Mouse (Mus musculus) liver, adult 2 months (tissue): ENCODE measurements at regions not wholly inside any gene's neighbourhood (a gene's known extent, or its start where the extent isn't known, plus 50 kb on each side); places are given as distances from the start of the nearest gene placed in this dataset.
"Not testable (repeated sequence)": the region's sequence is repeated elsewhere in the genome, so short reads cannot be mapped to it uniquely, and the experiment has no call there.

Experiments
- DNase-seq: peaks from one replicate; pipeline ENCODE4 v3.0.0-alpha.2; 2011; ENCODE audit warnings: low read depth, low spot score; ENCODE audit errors: extremely low read depth
- H3K27ac ChIP-seq: fragments of 200-500 bp; replicated peaks from 2 replicates; pipeline ENCODE4 v1.5.1; 2012; ENCODE audit warnings: low read depth, mild to moderate bottlenecking, control low read depth, inconsistent platforms, low read length; ENCODE audit not compliant: insufficient read depth
- H3K27me3 ChIP-seq: fragments of 200-500 bp; 2 replicates; pipeline ENCODE4 v1.6.1; 2012; ENCODE audit warnings: mild to moderate bottlenecking, moderate library complexity, low read length, inconsistent platforms; ENCODE audit not compliant: control insufficient read depth, insufficient read depth
- H3K36me3 ChIP-seq: fragments of 200-500 bp; 2 replicates; pipeline ENCODE4 v1.6.1; 2012; ENCODE audit warnings: low read length, inconsistent platforms; ENCODE audit not compliant: control insufficient read depth, insufficient read depth
- H3K4me1 ChIP-seq: fragments of 200-500 bp; 2 replicates; pipeline ENCODE4 v1.6.1; 2011; ENCODE audit warnings: low read length; ENCODE audit not compliant: control insufficient read depth, insufficient read depth
- H3K4me3 ChIP-seq: fragments of 200-500 bp; 2 replicates; pipeline ENCODE4 v1.5.1; 2011; ENCODE audit warnings: low read depth, mild to moderate bottlenecking, control low read depth, low read length, moderate library complexity; ENCODE audit not compliant: insufficient read depth
- H3K79me2 ChIP-seq: fragments of 200-500 bp; 2 replicates; pipeline ENCODE4 v1.6.1; 2012; ENCODE audit warnings: inconsistent platforms, mild to moderate bottlenecking, low read length, moderate library complexity; ENCODE audit not compliant: control insufficient read depth, insufficient read depth
- H3K9ac ChIP-seq: fragments of 200-500 bp; 2 replicates; pipeline ENCODE4 v1.6.1; 2012; ENCODE audit warnings: low read depth, mild to moderate bottlenecking, control low read depth, inconsistent platforms, low read length
- CTCF ChIP-seq: fragments of 200-500 bp; IDR thresholded peaks from 2 replicates; pipeline ENCODE4 v1.5.1; 2011; ENCODE audit warnings: low read depth, low read length, control low read depth
- POLR2A ChIP-seq: fragments of 200-500 bp; IDR thresholded peaks from 2 replicates; pipeline ENCODE4 v1.6.1; 2011; ENCODE audit warnings: low read length, control low read depth; ENCODE audit not compliant: insufficient read depth; ENCODE audit errors: extremely low read depth
- WGBS: fragments of 180-500 bp; shearing (Covaris S2); methylation state at CpG from one replicate; pipeline ENCODE4 v1.1.7; 2018; 5-methylcytosine and 5-hydroxymethylcytosine counted together

GRCm38 (mm10) chr10:117449416-117450239, 69.8 kb upstream of the Cpsf6 start:
- WGBS: 51% methylated on average over 3 of the region's 3 CpGs
- no peak for DNase-seq
- no peak for TF ChIP-seq CTCF
- no peak for TF ChIP-seq POLR2A
- H3K79me2 ChIP-seq: no peaks in the 10 kb centered on the region
- H3K4me3 ChIP-seq: no peak overlapping the region
- H3K27ac ChIP-seq: no peak overlapping the region
- no peaks in the 10 kb centered on the region for H3K4me1 ChIP-seq
- no peak overlapping the region for H3K9ac ChIP-seq
- no peaks in the 10 kb centered on the region for H3K27me3 ChIP-seq
- no peaks in the 10 kb centered on the region for H3K36me3 ChIP-seq

GRCm38 (mm10) chr10:117448783-117449182, 69.0 kb upstream of the Cpsf6 start:
- WGBS: 96% methylated on average over 3 of the region's 3 CpGs

GRCm38 (mm10) chr10:117447626-117448025, 67.8 kb upstream of the Cpsf6 start:
- no peak overlapping the region for H3K4me3 ChIP-seq
- H3K36me3 ChIP-seq: no peaks in the 10 kb centered on the region
- 92% methylated on average over 8 of the region's 8 CpGs for WGBS
- no peak overlapping the region for H3K9ac ChIP-seq
- DNase-seq: no peak
- H3K4me1 ChIP-seq: no peaks in the 10 kb centered on the region
- no peak for TF ChIP-seq POLR2A
- no peak for TF ChIP-seq CTCF
- no peak overlapping the region for H3K27ac ChIP-seq
- H3K27me3 ChIP-seq: no peaks in the 10 kb centered on the region
- no peaks in the 10 kb centered on the region for H3K79me2 ChIP-seq

More at GRCm38 (mm10) chr10:117448783-117449182, 69.0 kb upstream of the Cpsf6 start:
- H3K36me3 ChIP-seq, H3K9ac ChIP-seq, H3K4me1 ChIP-seq, H3K4me3 ChIP-seq, H3K27ac ChIP-seq, DNase-seq, H3K27me3 ChIP-seq, H3K79me2 ChIP-seq: not testable (repeated sequence)

GRCm38 (mm10) chr10:117447206-117447605, 67.4 kb upstream of the Cpsf6 start:
- no peak for DNase-seq
- H3K79me2 ChIP-seq: no peaks in the 10 kb centered on the region
- H3K27me3 ChIP-seq: no peaks in the 10 kb centered on the region
- H3K27ac ChIP-seq: no peak overlapping the region
- H3K4me1 ChIP-seq: no peaks in the 10 kb centered on the region
- H3K9ac ChIP-seq: no peak overlapping the region
- no peaks in the 10 kb centered on the region for H3K36me3 ChIP-seq
- TF ChIP-seq CTCF: no peak
- TF ChIP-seq POLR2A: no peak
- WGBS: 79% methylated on average over 8 of the region's 8 CpGs
- no peak overlapping the region for H3K4me3 ChIP-seq

- no peak for DNase-seq
- no peak overlapping the region for H3K4me3 ChIP-seq
- no peak overlapping the region for H3K9ac ChIP-seq
- H3K36me3 ChIP-seq: no peaks in the 10 kb centered on the region
- H3K27ac ChIP-seq: no peak overlapping the region
- H3K4me1 ChIP-seq: no peaks in the 10 kb centered on the region
- no peaks in the 10 kb centered on the region for H3K27me3 ChIP-seq
- 88% methylated on average over 7 of the region's 7 CpGs for WGBS
- TF ChIP-seq POLR2A (no peak), CTCF (no peak)
- H3K79me2 ChIP-seq: no peaks in the 10 kb centered on the region
Observed at GRCm38 (mm10) chr10:117446776-117447175, 67.0 kb upstream of the Cpsf6 start.

DNA sequence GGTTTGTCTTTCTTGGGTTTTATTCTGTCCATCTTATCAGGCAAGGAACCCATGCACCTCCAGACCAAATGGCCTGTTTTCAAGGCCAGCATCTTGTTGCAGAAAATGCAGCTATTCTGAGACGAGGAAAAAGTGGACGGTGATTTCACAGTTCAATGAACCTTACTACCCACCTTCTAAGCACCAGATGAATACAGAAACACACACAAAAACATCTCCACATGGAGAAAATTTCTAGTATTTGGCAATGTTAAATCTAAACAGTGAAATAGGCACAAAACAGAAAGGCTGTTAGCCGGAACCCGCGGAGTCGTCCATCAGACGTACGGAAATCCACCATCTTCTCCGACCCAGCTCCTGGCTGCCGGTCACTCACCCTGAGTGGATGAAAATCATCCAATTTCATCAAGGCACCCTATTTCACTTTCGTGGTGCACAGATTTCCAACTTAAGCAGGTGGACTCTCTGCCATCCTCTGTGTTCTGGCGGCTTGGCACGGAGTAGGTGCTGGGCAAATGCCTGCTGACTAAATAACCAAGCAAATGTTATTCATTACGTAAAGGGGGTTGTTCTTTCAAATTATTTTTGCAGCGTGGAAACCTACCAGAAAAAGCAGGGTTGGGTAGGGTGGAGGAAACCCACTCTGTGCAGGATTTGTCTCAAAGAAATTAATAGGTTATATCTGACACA, 66.1 kb upstream of the Cpsf6 start:
- no peak for DNase-seq
- TF ChIP-seq CTCF (no peak), POLR2A (no peak)
- H3K4me1 ChIP-seq: no peaks in the 10 kb centered on the region
- 90% methylated on average over 15 of the region's 15 CpGs for WGBS
- H3K36me3 ChIP-seq: no peaks in the 10 kb centered on the region
- no peak overlapping the region for H3K4me3 ChIP-seq
- no peaks in the 10 kb centered on the region for H3K27me3 ChIP-seq
- H3K79me2 ChIP-seq: no peaks in the 10 kb centered on the region
- H3K9ac ChIP-seq: no peak overlapping the region
- no peak overlapping the region for H3K27ac ChIP-seq
